Mouse (Mus musculus) MEL (cell line): ENCODE data around the gene Gpsm3. TPM values are rescaled to one million over a fixed set of nuclear protein-coding genes. Genes with fewer than 3 reads are reported as not detected.

Experiments
- DNase-seq: peaks from one replicate; pipeline ENCODE4 v3.0.0; 2011; ENCODE audit warnings: low read depth, low spot score
- H3K27ac ChIP-seq: 2 replicates; pipeline ENCODE4 v1.5.1; 2012; ENCODE audit warnings: low read depth, mild to moderate bottlenecking, control low read depth, low read length, moderate library complexity; ENCODE audit not compliant: control insufficient read depth
- H3K27me3 ChIP-seq, 2 experiments: fragments of 150-350 bp in 1 of 2; sonication (generic) in 1 of 2; 2 replicates each; pipeline ENCODE4 v1.6.1; 2012; ENCODE audit warnings: low read length in 2 of 2, mild to moderate bottlenecking in 2 of 2, improper control_type of control experiment in 1 of 2, moderate library complexity in 1 of 2; ENCODE audit not compliant: insufficient read depth in 2 of 2, control insufficient read depth in 1 of 2
- H3K36me3 ChIP-seq, 2 experiments: 2 replicates each; pipeline ENCODE4 v1.6.1; 2012 to 2014; ENCODE audit warnings: low read length in 2 of 2, improper control_type of control experiment in 1 of 2, inconsistent platforms in 1 of 2, mild to moderate bottlenecking in 1 of 2; ENCODE audit not compliant: insufficient read depth in 2 of 2, control insufficient read depth in 1 of 2
- H3K4me1 ChIP-seq, 2 experiments: fragments of 150-350 bp in 1 of 2; sonication (generic) in 1 of 2; 2 replicates each; pipeline ENCODE4 v1.6.1; 2012; ENCODE audit warnings: low read length in 2 of 2, improper control_type of control experiment in 1 of 2, mild to moderate bottlenecking in 1 of 2; ENCODE audit not compliant: insufficient read depth in 2 of 2, control insufficient read depth in 1 of 2
- H3K4me3 ChIP-seq, 2 experiments: fragments of 150-350 bp in 1 of 2; sonication (generic) in 1 of 2; 2 replicates each; pipeline ENCODE4 v1.5.1; 2012; ENCODE audit warnings: low read depth in 2 of 2, low read length in 2 of 2, mild to moderate bottlenecking in 2 of 2, moderate library complexity in 2 of 2, control low read depth in 1 of 2, improper control_type of control experiment in 1 of 2; ENCODE audit not compliant: control insufficient read depth in 1 of 2, insufficient read depth in 1 of 2
- H3K79me2 ChIP-seq: 2 replicates; pipeline ENCODE4 v1.6.1; 2012; ENCODE audit warnings: mild to moderate bottlenecking, low read length, moderate library complexity; ENCODE audit not compliant: control insufficient read depth, poor library complexity, insufficient read depth
- H3K9ac ChIP-seq: 2 replicates; pipeline ENCODE4 v1.6.1; 2012; ENCODE audit warnings: low read depth, mild to moderate bottlenecking, control low read depth, low read length, moderate library complexity; ENCODE audit not compliant: control insufficient read depth, poor library complexity, severe bottlenecking
- H3K9me3 ChIP-seq: fragments of 150-350 bp; sonication (generic); replicated peaks from 2 replicates; pipeline ENCODE4 v1.6.1; 2012; ENCODE audit warnings: mild to moderate bottlenecking, low read length, improper control_type of control experiment, moderate library complexity; ENCODE audit not compliant: insufficient read depth
- CHD1 ChIP-seq: IDR thresholded peaks from 2 replicates; pipeline ENCODE4 v1.6.1; 2012; ENCODE audit warnings: low read depth, mild to moderate bottlenecking, inconsistent platforms, low read length, improper control_type of control experiment
- CHD2 ChIP-seq: IDR thresholded peaks from 2 replicates; pipeline ENCODE4 v1.6.1; 2011; ENCODE audit warnings: low read length, improper control_type of control experiment
- ELF1 ChIP-seq: IDR thresholded peaks from 2 replicates; pipeline ENCODE4 v1.6.1; 2014; ENCODE audit warnings: low read depth, mild to moderate bottlenecking, inconsistent platforms, low read length, improper control_type of control experiment, moderate library complexity
- EP300 ChIP-seq, 2 experiments: IDR thresholded peaks; 2 replicates each; pipeline ENCODE4 v1.6.1; 2011; ENCODE audit warnings: improper control_type of control experiment in 2 of 2, low read length in 2 of 2, low read depth in 1 of 2, mild to moderate bottlenecking in 1 of 2
- ETS1 ChIP-seq: IDR thresholded peaks from 2 replicates; pipeline ENCODE4 v1.6.1; 2012; ENCODE audit warnings: low read depth, mild to moderate bottlenecking, inconsistent platforms, low read length, improper control_type of control experiment, moderate library complexity
- GATA1 ChIP-seq: IDR thresholded peaks from 2 replicates; pipeline ENCODE4 v1.6.1; 2011; ENCODE audit warnings: low read depth, low read length, improper control_type of control experiment
- HCFC1 ChIP-seq: IDR thresholded peaks from 2 replicates; pipeline ENCODE4 v1.6.1; 2012; ENCODE audit warnings: low read depth, mild to moderate bottlenecking, inconsistent platforms, low read length, improper control_type of control experiment, moderate library complexity
- JUND ChIP-seq: IDR thresholded peaks from 2 replicates; pipeline ENCODE4 v1.6.1; 2011; ENCODE audit warnings: low read depth, mild to moderate bottlenecking, improper control_type of control experiment, low read length
- KAT2A ChIP-seq: conservative IDR thresholded peaks from 2 replicates; pipeline ENCODE4 v1.6.1; 2012; ENCODE audit warnings: low read depth, low read length, improper control_type of control experiment, inconsistent platforms
- MAX ChIP-seq: IDR thresholded peaks from 2 replicates; pipeline ENCODE4 v1.6.1; 2011; ENCODE audit warnings: low read length, improper control_type of control experiment
- MEF2A ChIP-seq: IDR thresholded peaks from 2 replicates; pipeline ENCODE4 v1.6.1; 2014; ENCODE audit warnings: low read depth, mild to moderate bottlenecking, inconsistent platforms, low read length, improper control_type of control experiment; ENCODE audit not compliant: poor library complexity, insufficient replicate concordance, severe bottlenecking; ENCODE audit errors: extremely low read depth
- MXI1 ChIP-seq: IDR thresholded peaks from 2 replicates; pipeline ENCODE4 v1.6.1; 2011; ENCODE audit warnings: mild to moderate bottlenecking, low read depth, low read length, improper control_type of control experiment
- MYC ChIP-seq: IDR thresholded peaks from 2 replicates; pipeline ENCODE4 v1.6.1; 2011; ENCODE audit warnings: low read depth, mild to moderate bottlenecking, low read length, improper control_type of control experiment, moderate library complexity
- NELFE ChIP-seq: IDR thresholded peaks from 2 replicates; pipeline ENCODE4 v1.6.1; 2011; ENCODE audit warnings: low read depth, low read length, improper control_type of control experiment
- NRF1 ChIP-seq: IDR thresholded peaks from 2 replicates; pipeline ENCODE4 v1.6.1; 2014; ENCODE audit warnings: low read depth, mild to moderate bottlenecking, inconsistent platforms, low read length, improper control_type of control experiment, moderate library complexity; ENCODE audit not compliant: poor library complexity, insufficient read depth, severe bottlenecking
- POLR2A ChIP-seq, 2 experiments: IDR thresholded peaks; 2 replicates each; pipeline ENCODE4 v1.6.1; 2011 to 2012; ENCODE audit warnings: low read length in 2 of 2, mild to moderate bottlenecking in 2 of 2, control low read depth in 1 of 2, improper control_type of control experiment in 1 of 2, low read depth in 1 of 2, moderate library complexity in 1 of 2; ENCODE audit not compliant: control insufficient read depth in 1 of 2, insufficient read depth in 1 of 2, poor library complexity in 1 of 2
- POLR2AphosphoS5 ChIP-seq: IDR thresholded peaks from 2 replicates; pipeline ENCODE4 v1.6.1; 2012; ENCODE audit warnings: low read depth, borderline replicate concordance, mild to moderate bottlenecking, inconsistent platforms, low read length, moderate library complexity, mixed read lengths
- RAD21 ChIP-seq: IDR thresholded peaks from 2 replicates; pipeline ENCODE4 v1.6.1; 2011; ENCODE audit warnings: mild to moderate bottlenecking, low read depth, low read length, improper control_type of control experiment
- SIN3A ChIP-seq: IDR thresholded peaks from 2 replicates; pipeline ENCODE4 v1.6.1; 2012; ENCODE audit warnings: low read length, improper control_type of control experiment, inconsistent platforms
- SMC3 ChIP-seq: IDR thresholded peaks from 2 replicates; pipeline ENCODE4 v1.6.1; 2011; ENCODE audit warnings: low read depth, low read length, improper control_type of control experiment
- TBP ChIP-seq: IDR thresholded peaks from 2 replicates; pipeline ENCODE4 v1.8.0; 2011; ENCODE audit warnings: low read depth, low read length, improper control_type of control experiment
- TCF12 ChIP-seq: IDR thresholded peaks from 2 replicates; pipeline ENCODE4 v1.6.1; 2014; ENCODE audit warnings: low read depth, mild to moderate bottlenecking, inconsistent platforms, low read length, improper control_type of control experiment, moderate library complexity
- USF2 ChIP-seq, 2 experiments: IDR thresholded peaks; 2 replicates each; pipeline ENCODE4 v1.6.1; 2011 to 2012; ENCODE audit warnings: improper control_type of control experiment in 2 of 2, low read length in 2 of 2, borderline replicate concordance in 1 of 2, inconsistent platforms in 1 of 2, low read depth in 1 of 2, mild to moderate bottlenecking in 1 of 2; ENCODE audit not compliant: insufficient read depth in 1 of 2
- ZKSCAN1 ChIP-seq: IDR thresholded peaks from 2 replicates; pipeline ENCODE4 v1.6.1; 2012; ENCODE audit warnings: low read depth, mild to moderate bottlenecking, inconsistent platforms, low read length, improper control_type of control experiment, moderate library complexity
- ZMIZ1 ChIP-seq: IDR thresholded peaks from 2 replicates; pipeline ENCODE4 v1.6.1; 2012; ENCODE audit warnings: low read depth, mild to moderate bottlenecking, inconsistent platforms, low read length, improper control_type of control experiment, moderate library complexity
- ZNF384 ChIP-seq: IDR thresholded peaks from 2 replicates; pipeline ENCODE4 v1.6.1; 2012; ENCODE audit warnings: low read depth, mild to moderate bottlenecking, inconsistent platforms, low read length, improper control_type of control experiment
- polyA plus RNA-seq, 2 experiments: library from polyadenylated mRNA; stranded (reverse) in 1 of 2; unstranded in 1 of 2; fragments of >175 nt in 1 of 2; fragments of >200 nt in 1 of 2; gene quantifications; 2 replicates each; pipeline versions ENCODE4 v1.2.1 to v1.2.4; 2012; ENCODE audit warnings: low replicate concordance in 2 of 2, low read depth in 1 of 2; ENCODE audit not compliant: insufficient read length in 2 of 2, insufficient read depth in 1 of 2, missing spikeins in 1 of 2
- total RNA-seq: library from RNA; depleted of rRNA; stranded (reverse); fragments of 300-350 nt; gene quantifications from 2 replicates; pipeline ENCODE4 v1.2.3, GENCODE M21; 2012

Gene Gpsm3
- total and polyA plus RNA-seq, 3 experiments, result 10.6 to 37.8 TPM; not detected in 1

DNA sequence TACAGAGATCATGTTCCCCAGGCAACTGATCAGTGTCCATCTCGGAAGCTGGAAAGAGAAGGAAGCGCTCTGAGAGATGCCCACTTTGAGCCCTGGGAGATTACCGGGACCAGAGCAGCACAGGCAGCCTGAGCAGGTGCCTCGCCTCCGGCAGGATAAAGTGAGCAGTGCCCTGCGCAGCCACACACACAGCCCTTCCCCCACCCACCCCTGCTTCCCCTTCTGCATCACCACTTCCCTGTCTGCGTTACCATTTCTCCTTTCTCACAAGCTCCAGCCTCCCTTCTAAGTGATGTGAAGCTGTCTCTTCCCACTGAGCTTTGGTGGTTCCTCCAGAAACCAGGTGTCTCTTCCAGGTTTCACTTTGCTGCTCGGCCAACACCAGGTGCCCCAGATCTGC lies 28.4 kb upstream of the Gpsm3 start (continued):
- TF ChIP-seq HCFC1 (peak; percentile 49; the same call in 1 of the 2 replicates), MAX (no peak)

DNA sequence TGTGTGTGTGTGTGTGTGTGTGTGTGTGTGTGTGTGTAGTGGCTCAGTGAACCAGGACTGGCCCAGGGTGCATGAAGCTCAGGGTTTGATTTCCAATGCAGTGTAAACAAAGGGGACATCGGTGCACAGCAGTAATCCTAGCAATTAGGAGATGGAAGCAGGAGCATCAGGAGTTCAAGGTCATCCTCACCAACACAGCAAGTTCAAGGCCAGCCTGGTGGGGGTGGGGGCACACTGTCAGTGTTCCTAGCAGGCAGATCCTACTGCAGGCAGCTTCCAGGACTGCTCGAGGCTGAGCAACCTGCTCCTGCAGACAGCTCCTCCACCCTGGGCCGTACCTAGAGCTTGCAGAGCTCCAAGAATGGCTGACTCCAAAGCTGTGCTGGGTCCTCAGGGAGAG lies 27.0 kb upstream of the Gpsm3 start:
- no peaks in the 10 kb centered on the region for H3K9me3 ChIP-seq
- no peaks in the 10 kb centered on the region for H3K79me2 ChIP-seq
- peaks cover 7 to 18% of the 10 kb centered on the region in 2 experiments for H3K4me1 ChIP-seq
- H3K27ac ChIP-seq, result no peak overlapping the region
- no peak for TF ChIP-seq KAT2A
- TF ChIP-seq CHD1, result no peak
- TF ChIP-seq MAX, result no peak
- no peak for TF ChIP-seq RAD21
- TF ChIP-seq MEF2A, result no peak
- no peak for TF ChIP-seq USF2 (IDR thresholded peaks at IDR 0.05; ENCODE audit: borderline replicate concordance in 1 of 2, insufficient read depth in 1 of 2, low read depth in 1 of 2, low read length in 2 of 2)
- no peak for TF ChIP-seq SMC3
- no peak for TF ChIP-seq ZKSCAN1
- TF ChIP-seq SIN3A, result no peak
- TF ChIP-seq POLR2AphosphoS5, result no peak
- TF ChIP-seq TCF12, result no peak
- TF ChIP-seq ELF1, result no peak
- TF ChIP-seq POLR2A (IDR thresholded peaks at IDR 0.05; ENCODE audit: control insufficient read depth in 1 of 2, insufficient read depth in 1 of 2, low read depth in 1 of 2, low read length in 2 of 2, poor library complexity in 1 of 2), result no peak
- TF ChIP-seq ETS1, result no peak
- TF ChIP-seq NRF1, result no peak
- peaks cover 0 to 4% of the 10 kb centered on the region in 2 experiments; a peak in 2 of 4 replicates for H3K27me3 ChIP-seq
- no peak for DNase-seq
- peaks cover 0 to 10% of the 10 kb centered on the region in 2 experiments; a peak in 2 of 4 replicates for H3K36me3 ChIP-seq
- no peak overlapping the region for H3K4me3 ChIP-seq
- H3K9ac ChIP-seq, result no peak overlapping the region

DNA sequence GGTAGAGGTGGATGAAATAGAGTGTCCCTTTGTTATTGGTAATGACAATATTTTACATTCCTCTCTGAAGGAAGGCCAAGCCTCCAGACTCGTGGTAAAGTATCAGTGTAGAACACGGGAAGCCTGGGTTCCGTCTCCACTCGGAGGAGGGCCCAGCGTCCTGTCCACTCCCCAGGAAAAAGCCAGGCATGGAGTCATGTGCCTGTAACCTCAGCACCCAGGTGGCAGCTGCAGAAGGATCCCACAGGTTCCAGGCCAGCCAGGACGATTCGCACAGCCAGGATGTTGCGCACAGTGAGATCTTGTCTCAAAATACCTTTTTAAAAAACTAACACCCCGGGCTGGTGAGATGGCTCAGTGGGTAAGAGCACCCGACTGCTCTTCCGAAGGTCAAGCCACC lies 26.3 kb upstream of the Gpsm3 start:
- Histone ChIP-seq H3K36me3 (peaks cover 0 to 10% of the 10 kb centered on the region in 2 experiments; a peak in 2 of 4 replicates), H3K79me2 (no peaks in the 10 kb centered on the region), H3K4me1 (peaks cover 7 to 18% of the 10 kb centered on the region in 2 experiments), H3K27me3 (peaks cover 0 to 4% of the 10 kb centered on the region in 2 experiments; a peak in 2 of 4 replicates), H3K27ac (no peak overlapping the region), H3K4me3 (no peak overlapping the region), H3K9me3 (no peaks in the 10 kb centered on the region), H3K9ac (no peak overlapping the region)
- no peak for DNase-seq
- no peak for TF ChIP-seq ZNF384
- no peak for TF ChIP-seq JUND
- TF ChIP-seq POLR2AphosphoS5, result no peak
- TF ChIP-seq MEF2A, result no peak
- no peak for TF ChIP-seq ELF1
- no peak for TF ChIP-seq GATA1
- TF ChIP-seq ETS1, result no peak
- no peak for TF ChIP-seq MAX
- TF ChIP-seq MXI1, result no peak
- TF ChIP-seq HCFC1, result no peak
- TF ChIP-seq CHD2, result no peak
- TF ChIP-seq SMC3, result no peak
- TF ChIP-seq ZMIZ1, result no peak
- no peak for TF ChIP-seq TBP
- TF ChIP-seq MYC, result no peak
- TF ChIP-seq NELFE, result no peak
- TF ChIP-seq POLR2A (IDR thresholded peaks at IDR 0.05; ENCODE audit: control insufficient read depth in 1 of 2, insufficient read depth in 1 of 2, low read depth in 1 of 2, low read length in 2 of 2, poor library complexity in 1 of 2), result no peak
- TF ChIP-seq EP300 (IDR thresholded peaks at IDR 0.05; ENCODE audit: low read depth in 1 of 2, low read length in 2 of 2), result no peak
